Mouse (Mus musculus): ENCODE data around the gene Ccdc114. TPM values are rescaled to one million over a fixed set of nuclear protein-coding genes. Genes with fewer than 3 reads are reported as not detected.
"Not testable (repeated sequence)": the region's sequence is repeated elsewhere in the genome, so short reads cannot be mapped to it uniquely, and the experiment has no call there.

The Ccdc114 gene
- total RNA-seq (2014; rRNA removed) (6.8 and 7.5 TPM in 2 replicates), polyA plus RNA-seq (2015; fragmentation: Nextera tagmentation; extraction: Ambion mirVana) (7.8 and 10.6 TPM in 2 replicates)

GRCm38 (mm10) chr7:45923762-45924428 lies at the start of gene Ccdc114:
TSS of gene Ccdc114 (plus strand) at chr7:45924072.
- no peak for TF ChIP-seq CTCF (IDR thresholded peaks at IDR 0.05; ENCODE audit: low read depth)
- ATAC-seq (peak; percentile 76), DNase-seq (ENCODE audit: low spot score) (peak; percentile 62)
- H3K27me3 ChIP-seq (ENCODE audit: insufficient read depth, low read length): 0 out of 2 replicates have a peak, but pooled peaks cover 3% of the 10 kb centered on the region
- H3K4me3 ChIP-seq (ENCODE audit: low read length): peak within 1 kb of the TSS; percentile 45
- H3K4me2 ChIP-seq (ENCODE audit: low read depth, low read length): peak within 1 kb of the TSS; percentile 74
- H3K4me1 ChIP-seq (ENCODE audit: insufficient read depth, low read length): peaks cover 5% of the 10 kb centered on the region; the same call in 1 of the 2 replicates
- peak within 1 kb of the TSS; percentile 87 for H3K27ac ChIP-seq
- peak within 1 kb of the TSS; percentile 53 for H3K9ac ChIP-seq (replicated peaks; ENCODE audit: low read length)
- H3K9me3 ChIP-seq (ENCODE audit: low read length): 0 out of 2 replicates have a peak, but pooled peaks cover 2% of the 10 kb centered on the region
- WGBS: 4% methylated on average over 24 of the region's 24 CpGs
- H3K36me3 ChIP-seq (ENCODE audit: insufficient read depth, low read length): no peaks in the 10 kb centered on the region

GRCm38 (mm10) chr7:45876895-45877294 lies 47.0 kb upstream of the Ccdc114 start:
- WGBS: 96% methylated on average over 7 of the region's 7 CpGs

GRCm38 (mm10) chr7:45878278-45878677 lies 45.6 kb upstream of the Ccdc114 start, which contains the start of gene Grin2d:
TSS of gene Grin2d (minus strand) at chr7:45878378.
- H3K27me3 ChIP-seq (ENCODE audit: insufficient read depth, low read length); DNase-seq (ENCODE audit: low spot score); ATAC-seq; H3K9ac ChIP-seq (replicated peaks; ENCODE audit: low read length); H3K9me3 ChIP-seq (ENCODE audit: low read length); H3K4me2 ChIP-seq (ENCODE audit: low read depth, low read length); H3K4me1 ChIP-seq (ENCODE audit: insufficient read depth, low read length); H3K4me3 ChIP-seq (ENCODE audit: low read length); H3K27ac ChIP-seq: not testable (repeated sequence)
- 94% methylated on average over 1 of the region's 1 CpGs for WGBS
- peaks cover 53% of the 10 kb centered on the region for H3K36me3 ChIP-seq (ENCODE audit: insufficient read depth, low read length)

More at GRCm38 (mm10) chr7:45876895-45877294, 47.0 kb upstream of the Ccdc114 start:
- DNase-seq (ENCODE audit: low spot score) (no peak), ATAC-seq (no peak)
- H3K27ac ChIP-seq: no peak overlapping the region
- H3K4me1 ChIP-seq (ENCODE audit: insufficient read depth, low read length): peaks cover 6% of the 10 kb centered on the region
- peaks cover 39% of the 10 kb centered on the region for H3K36me3 ChIP-seq (ENCODE audit: insufficient read depth, low read length)
- no peak for TF ChIP-seq CTCF (IDR thresholded peaks at IDR 0.05; ENCODE audit: low read depth)
- no peaks in the 10 kb centered on the region for H3K9me3 ChIP-seq (ENCODE audit: low read length)
- no peak overlapping the region for H3K4me2 ChIP-seq (ENCODE audit: low read depth, low read length)
- no peak overlapping the region for H3K4me3 ChIP-seq (ENCODE audit: low read length)
- H3K9ac ChIP-seq (replicated peaks; ENCODE audit: low read length): no peak overlapping the region
- H3K27me3 ChIP-seq (ENCODE audit: insufficient read depth, low read length): no peaks in the 10 kb centered on the region

- Histone ChIP-seq H3K36me3 (ENCODE audit: insufficient read depth, low read length) (peaks cover 73% of the 10 kb centered on the region), H3K4me1 (ENCODE audit: insufficient read depth, low read length) (no peaks in the 10 kb centered on the region), H3K4me3 (ENCODE audit: low read length) (no peak overlapping the region), H3K27ac (no peak overlapping the region), H3K4me2 (ENCODE audit: low read depth, low read length) (no peak overlapping the region), H3K27me3 (ENCODE audit: insufficient read depth, low read length) (no peaks in the 10 kb centered on the region), H3K9me3 (ENCODE audit: low read length) (no peaks in the 10 kb centered on the region), H3K9ac (replicated peaks; ENCODE audit: low read length) (no peak overlapping the region)
- DNase-seq (ENCODE audit: low spot score): no peak
- 95% methylated on average over 4 of the region's 4 CpGs for WGBS
- no peak for TF ChIP-seq CTCF (IDR thresholded peaks at IDR 0.05; ENCODE audit: low read depth)
- ATAC-seq: no peak
Observed at GRCm38 (mm10) chr7:45880531-45880930, 43.3 kb upstream of the Ccdc114 start.

GRCm38 (mm10) chr7:45881011-45881410 lies 42.9 kb upstream of the Ccdc114 start:
- Histone ChIP-seq H3K9ac (replicated peaks; ENCODE audit: low read length) (no peak overlapping the region), H3K4me1 (ENCODE audit: insufficient read depth, low read length) (no peaks in the 10 kb centered on the region), H3K36me3 (ENCODE audit: insufficient read depth, low read length) (peaks cover 73% of the 10 kb centered on the region), H3K4me2 (ENCODE audit: low read depth, low read length) (no peak overlapping the region), H3K27me3 (ENCODE audit: insufficient read depth, low read length) (no peaks in the 10 kb centered on the region), H3K27ac (no peak overlapping the region), H3K9me3 (ENCODE audit: low read length) (no peaks in the 10 kb centered on the region), H3K4me3 (ENCODE audit: low read length) (no peak overlapping the region)
- DNase-seq (ENCODE audit: low spot score) (no peak), ATAC-seq (no peak)
- 93% methylated on average over 2 of the region's 2 CpGs for WGBS
- no peak for TF ChIP-seq CTCF (IDR thresholded peaks at IDR 0.05; ENCODE audit: low read depth)

- H3K9ac ChIP-seq (replicated peaks; ENCODE audit: low read length): 0 out of 2 replicates have a peak overlapping the region, but pooled peaks have one; percentile 13
- no peak overlapping the region for H3K4me2 ChIP-seq (ENCODE audit: low read depth, low read length)
- ATAC-seq: peak; percentile 24; the same call in 1 of the 2 replicates
- DNase-seq (ENCODE audit: low spot score): no peak
- H3K4me1 ChIP-seq (ENCODE audit: insufficient read depth, low read length): no peaks in the 10 kb centered on the region
- H3K27me3 ChIP-seq (ENCODE audit: insufficient read depth, low read length): no peaks in the 10 kb centered on the region
- TF ChIP-seq CTCF (IDR thresholded peaks at IDR 0.05; ENCODE audit: low read depth): no peak
- 48% methylated on average over 3 of the region's 3 CpGs for WGBS
- no peaks in the 10 kb centered on the region for H3K9me3 ChIP-seq (ENCODE audit: low read length)
- no peak overlapping the region for H3K4me3 ChIP-seq (ENCODE audit: low read length)
- H3K27ac ChIP-seq: no peak overlapping the region
- peaks cover 31% of the 10 kb centered on the region for H3K36me3 ChIP-seq (ENCODE audit: insufficient read depth, low read length)
Observed at GRCm38 (mm10) chr7:45887246-45887645, 36.6 kb upstream of the Ccdc114 start.

GRCm38 (mm10) chr7:45892651-45893050 lies 31.2 kb upstream of the Ccdc114 start:
- no peak overlapping the region for H3K27ac ChIP-seq
- no peaks in the 10 kb centered on the region for H3K9me3 ChIP-seq (ENCODE audit: low read length)
- no peaks in the 10 kb centered on the region for H3K36me3 ChIP-seq (ENCODE audit: insufficient read depth, low read length)
- DNase-seq (ENCODE audit: low spot score): no peak
- H3K27me3 ChIP-seq (ENCODE audit: insufficient read depth, low read length): no peaks in the 10 kb centered on the region
- WGBS: 75% methylated on average over 2 of the region's 2 CpGs
- no peak for TF ChIP-seq CTCF (IDR thresholded peaks at IDR 0.05; ENCODE audit: low read depth)
- no peak for ATAC-seq
- no peak overlapping the region for H3K4me2 ChIP-seq (ENCODE audit: low read depth, low read length)
- no peak overlapping the region for H3K9ac ChIP-seq (replicated peaks; ENCODE audit: low read length)
- no peak overlapping the region for H3K4me3 ChIP-seq (ENCODE audit: low read length)
- H3K4me1 ChIP-seq (ENCODE audit: insufficient read depth, low read length): peaks cover 5% of the 10 kb centered on the region; the same call in 1 of the 2 replicates

Data from hindbrain, postnatal 0 days (tissue).